Mouse (Mus musculus): ENCODE data around the gene Glce.

DNA sequence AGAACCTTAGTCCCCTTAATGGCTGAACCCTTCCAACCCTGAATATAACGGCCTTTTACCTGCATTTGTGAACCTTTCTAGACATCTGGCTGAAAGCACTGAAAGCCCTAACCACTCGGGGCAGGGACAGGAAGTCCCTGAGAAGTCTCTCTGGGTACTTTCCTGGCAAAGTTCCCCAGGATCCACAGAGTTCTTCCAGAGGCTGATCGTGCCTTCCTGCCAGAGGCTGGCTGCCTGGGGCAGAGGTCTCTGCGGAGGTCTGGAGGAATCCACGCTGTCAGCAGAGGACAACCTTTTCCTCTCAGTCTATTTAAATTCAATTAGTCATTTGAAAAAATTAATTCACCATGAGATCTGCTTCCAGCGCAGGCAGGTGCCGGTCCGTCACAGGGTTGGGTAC lies 73.3 kb downstream of the Glce start:
- TF ChIP-seq CTCF (conservative IDR thresholded peaks at IDR 0.05; ENCODE audit: low read length), result no peak
- TF ChIP-seq NANOG (IDR thresholded peaks at IDR 0.05; ENCODE audit: borderline replicate concordance, low read length), result no peak
